Mouse (Mus musculus) brain, embryonic 14.5 days (tissue): ENCODE measurements around the gene Abhd5.

ENCODE experiments used
- CTCF ChIP-seq: fragments of 200-500 bp; IDR thresholded peaks from 2 replicates; pipeline ENCODE4 v1.5.1; 2012; ENCODE audit warnings: inconsistent platforms, mild to moderate bottlenecking, moderate library complexity, borderline replicate concordance; ENCODE audit not compliant: insufficient read depth, insufficient read length; ENCODE audit errors: extremely low read depth
- POLR2A ChIP-seq: fragments of 200-500 bp; IDR thresholded peaks from 2 replicates; pipeline ENCODE4 v1.6.1; 2012; ENCODE audit warnings: mild to moderate bottlenecking, inconsistent platforms, borderline replicate concordance; ENCODE audit not compliant: poor library complexity, insufficient read depth, insufficient read length, severe bottlenecking; ENCODE audit errors: extremely low read depth

- TF ChIP-seq CTCF (no peak), POLR2A (no peak)
Observed at GRCm38 (mm10) chr9:122316562-122316961, 34.8 kb upstream of the Abhd5 start.
